Mouse (Mus musculus) heart, adult 18-20 months (tissue): ENCODE measurements around the gene Pprc1. TPM values are rescaled to one million over a fixed set of nuclear protein-coding genes. Genes with fewer than 3 reads are reported as not detected.

Experiments used
- DNase-seq, 2 experiments: peaks; one replicate each; pipeline ENCODE4 v3.0.0; 2021 to 2022; ENCODE audit warnings: mixed read lengths in 1 of 2
- total RNA-seq, 2 experiments: library from RNA; stranded (reverse); gene quantifications; 2 replicates each; pipeline ENCODE4 v1.2.3; 2021

The Pprc1 gene
- total RNA-seq, 2 experiments from 2014 or later = 14.2 to 14.9 TPM

- no peak for DNase-seq
Observed at GRCm38 (mm10) chr19:46114617-46115016, 69.9 kb downstream of the Pprc1 start.

- DNase-seq = no peak
Observed at GRCm38 (mm10) chr19:46119458-46119857, 74.8 kb downstream of the Pprc1 start.

- DNase-seq = no peak
Observed at GRCm38 (mm10) chr19:46120872-46121271, 76.2 kb downstream of the Pprc1 start.

Other genes with a start within 250 kb of the Pprc1 start
- gene Kcnip2, start 228.8 kb upstream of the Pprc1 start, total RNA-seq = 100 to 1,000 TPM; 176 to 206 TPM
- gene Armh3, start 46.4 kb upstream of the Pprc1 start, total RNA-seq = 10 to 100 TPM; 16.2 to 17.2 TPM
- 1 to 10 TPM; 5.0 to 5.1 TPM for gene Hps6, start 41.4 kb upstream of the Pprc1 start, total RNA-seq
- gene Ldb1, start 328 bp downstream of the Pprc1 start, total RNA-seq = 10 to 100 TPM; 35.2 to 37.3 TPM
- 10 to 100 TPM; 17.9 to 19.1 TPM for gene Nolc1, start 31.0 kb downstream of the Pprc1 start, total RNA-seq
- 1 to 10 TPM in 1 of 2 experiments, not detected in 1; 5.1 TPM for gene Elovl3, start 87.0 kb downstream of the Pprc1 start, total RNA-seq
- 1 to 10 TPM; 1.1 to 1.3 TPM for gene Pitx3, start 103.4 kb downstream of the Pprc1 start, total RNA-seq
- gene Gbf1, start 107.6 kb downstream of the Pprc1 start, total RNA-seq = 10 to 100 TPM; 38.4 to 41.8 TPM